Mouse (Mus musculus) thymus, adult 2 months (tissue): ENCODE results near the gene Insl3. TPM values are rescaled to one million over a fixed set of nuclear protein-coding genes. Genes with fewer than 3 reads are reported as not detected.

Experiments
- DNase-seq: peaks from one replicate; pipeline ENCODE4 v3.0.0; 2021
- H3K27ac ChIP-seq: fragments of 200-500 bp; 2 replicates; pipeline ENCODE4 v1.5.1; 2012; ENCODE audit warnings: low read length, control low read depth; ENCODE audit not compliant: control insufficient read depth, insufficient read depth
- H3K27me3 ChIP-seq: fragments of 200-500 bp; 2 replicates; pipeline ENCODE4 v1.6.1; 2012; ENCODE audit warnings: mild to moderate bottlenecking, low read length, moderate library complexity, mixed read lengths; ENCODE audit not compliant: control insufficient read depth, insufficient read depth
- H3K36me3 ChIP-seq: fragments of 200-500 bp; 2 replicates; pipeline ENCODE4 v1.6.1; 2012; ENCODE audit warnings: mild to moderate bottlenecking, low read length, moderate library complexity; ENCODE audit not compliant: control insufficient read depth, insufficient read depth
- H3K4me1 ChIP-seq: fragments of 200-500 bp; replicated peaks from 2 replicates; pipeline ENCODE4 v1.6.1; 2012; ENCODE audit warnings: low read length; ENCODE audit not compliant: control insufficient read depth, insufficient read depth
- H3K4me3 ChIP-seq: fragments of 200-500 bp; 2 replicates; pipeline ENCODE4 v1.5.1; 2012; ENCODE audit warnings: mild to moderate bottlenecking, low read length, control low read depth, moderate library complexity; ENCODE audit not compliant: control insufficient read depth, insufficient read depth
- CTCF ChIP-seq: fragments of 200-500 bp; IDR thresholded peaks from 2 replicates; pipeline ENCODE4 v1.5.1; 2012; ENCODE audit warnings: mild to moderate bottlenecking, control low read depth, low read length, moderate library complexity, borderline replicate concordance; ENCODE audit not compliant: control insufficient read depth, poor library complexity, insufficient read depth; ENCODE audit errors: extremely low read depth
- POLR2A ChIP-seq: fragments of 200-500 bp; IDR thresholded peaks from 2 replicates; pipeline ENCODE4 v1.6.1; 2012; ENCODE audit warnings: mild to moderate bottlenecking, low read length, control low read depth, moderate library complexity; ENCODE audit not compliant: control insufficient read depth, poor library complexity, insufficient read depth; ENCODE audit errors: extremely low read depth
- WGBS: fragments of 180-500 bp; shearing (Covaris S2); methylation state at CpG from one replicate; pipeline ENCODE4 v1.1.7; 2018; 5-methylcytosine and 5-hydroxymethylcytosine counted together
- polyA plus RNA-seq: library from polyadenylated mRNA; depleted of rRNA; stranded (reverse); fragments of >200 nt; gene quantifications from 2 replicates; pipeline ENCODE4 v1.2.3, GENCODE M21; 2012

Gene Insl3
- polyA plus RNA-seq, 1 experiment: 56.8 TPM

DNA sequence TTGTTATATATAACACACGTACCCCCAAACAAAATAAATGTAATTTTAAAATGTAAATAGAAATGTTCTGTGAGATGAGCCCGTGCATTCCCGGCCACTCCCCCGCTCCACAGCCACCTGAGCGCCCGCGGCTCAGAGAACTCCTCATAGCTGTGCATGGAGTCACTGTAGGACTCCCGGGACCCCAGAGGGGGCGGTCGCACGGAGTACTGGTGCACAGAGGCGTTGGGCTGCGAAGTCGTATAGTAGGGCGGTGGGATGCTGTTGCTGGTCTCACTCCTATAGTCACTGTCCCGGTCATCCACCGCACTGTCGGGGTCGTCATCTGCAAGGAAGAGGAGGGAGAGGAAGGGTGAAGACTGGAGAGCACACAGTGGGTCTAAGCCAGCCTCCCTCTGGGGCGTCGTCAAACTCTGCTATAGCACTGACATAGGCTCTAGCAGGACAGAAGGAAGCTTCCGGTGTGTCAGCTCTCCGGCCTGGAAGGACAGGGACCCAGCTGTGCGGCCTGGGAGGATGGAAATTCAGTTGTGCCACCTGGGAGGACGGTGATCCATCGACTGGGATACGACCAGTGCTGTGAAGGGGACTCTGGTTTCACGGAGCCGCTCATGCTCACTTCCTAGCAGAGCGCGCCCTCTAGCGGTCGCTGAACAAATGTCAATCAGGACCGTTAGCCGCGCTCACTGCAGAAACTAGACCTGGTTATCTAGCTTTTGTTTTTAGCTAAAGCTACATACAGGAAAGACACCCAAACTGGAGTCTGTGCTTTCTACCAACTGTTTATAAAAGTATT lies 28.5 kb upstream of the Insl3 start:
- no peak overlapping the region for H3K4me3 ChIP-seq
- 28% methylated on average over 36 of the region's 36 CpGs for WGBS
- H3K4me1 ChIP-seq: peaks cover 17% of the 10 kb centered on the region
- DNase-seq: peak; percentile 82
- no peak overlapping the region for H3K27ac ChIP-seq
- TF ChIP-seq CTCF (peak; percentile 89), POLR2A (no peak)
- no peaks in the 10 kb centered on the region for H3K36me3 ChIP-seq
- no peaks in the 10 kb centered on the region for H3K27me3 ChIP-seq

DNA sequence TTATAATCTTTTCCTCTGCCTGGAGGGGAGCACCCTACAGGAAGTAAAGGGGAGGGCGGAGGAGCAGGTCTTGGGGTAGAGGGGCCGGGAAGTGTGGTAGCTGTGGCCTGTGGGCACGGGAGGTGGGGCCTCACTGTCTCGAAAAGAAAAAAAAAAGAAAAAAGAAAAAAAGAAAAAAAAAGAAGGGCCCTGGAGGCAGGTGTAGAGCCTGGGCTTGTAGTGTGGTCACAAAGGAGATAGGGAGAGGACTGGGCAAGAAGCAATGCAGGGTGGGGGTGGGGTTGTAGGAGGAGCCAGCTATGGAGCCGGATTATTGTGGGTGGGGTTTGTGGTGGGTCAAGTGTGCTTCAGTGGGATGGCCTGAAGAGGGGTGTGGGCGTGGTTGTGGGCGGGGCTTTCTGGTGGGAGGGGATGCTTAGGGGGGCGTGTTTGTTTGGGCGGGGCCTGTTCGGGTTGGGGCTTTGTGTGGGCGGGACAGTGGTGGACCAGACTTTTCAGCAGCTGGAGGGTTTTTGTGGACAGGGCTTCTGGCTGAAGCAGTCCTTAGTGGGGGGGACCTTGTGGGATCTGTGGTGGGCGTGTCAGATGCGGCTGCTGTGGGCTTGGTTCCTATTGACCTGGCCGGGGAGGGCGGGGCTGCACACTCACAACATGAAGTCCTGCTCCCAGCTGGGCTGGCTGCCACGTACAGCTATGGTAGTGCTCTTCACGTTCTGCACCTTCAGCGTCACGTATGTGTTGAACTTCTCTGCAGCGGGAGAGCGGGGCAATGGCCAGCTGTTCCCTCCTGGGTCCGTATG lies 23.5 kb upstream of the Insl3 start:
- Histone ChIP-seq H3K4me3 (no peak overlapping the region), H3K4me1 (peaks cover 31% of the 10 kb centered on the region), H3K27me3 (no peaks in the 10 kb centered on the region), H3K27ac (no peak overlapping the region), H3K36me3 (no peaks in the 10 kb centered on the region)
- TF ChIP-seq CTCF: no peak
- TF ChIP-seq POLR2A: no peak
- 2% methylated on average over 22 of the region's 22 CpGs for whole genome bisulfite sequencing
- DNase-seq: peak; percentile 51

DNA sequence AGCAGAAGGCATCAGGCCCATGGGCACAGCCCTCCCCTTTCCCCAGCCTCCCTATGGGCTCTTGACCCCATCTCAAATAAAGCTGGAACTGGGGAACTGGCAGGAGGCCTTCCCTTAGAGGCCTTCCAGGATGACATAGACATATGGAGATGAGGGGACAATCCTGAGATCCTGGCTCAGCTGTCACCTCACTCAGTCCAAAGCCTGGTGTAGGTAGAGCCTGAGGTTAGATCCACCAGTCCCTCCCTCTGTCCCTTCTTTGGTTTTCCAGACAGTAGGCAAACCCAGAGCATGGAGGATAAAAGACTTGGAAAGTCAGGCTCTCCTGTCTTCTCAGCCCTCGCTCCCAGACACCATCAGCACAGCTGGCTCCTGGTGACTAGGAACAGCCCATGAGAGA lies 22.2 kb upstream of the Insl3 start:
- TF ChIP-seq CTCF (no peak), POLR2A (no peak)
- H3K4me1 ChIP-seq: peaks cover 38% of the 10 kb centered on the region
- no peak for DNase-seq
- no peaks in the 10 kb centered on the region for H3K36me3 ChIP-seq
- no peaks in the 10 kb centered on the region; the same call in 1 of the 2 replicates for H3K27me3 ChIP-seq
- 88% methylated on average over 1 of the region's 1 CpGs for WGBS
- H3K4me3 ChIP-seq: no peak overlapping the region
- H3K27ac ChIP-seq: no peak overlapping the region

DNA sequence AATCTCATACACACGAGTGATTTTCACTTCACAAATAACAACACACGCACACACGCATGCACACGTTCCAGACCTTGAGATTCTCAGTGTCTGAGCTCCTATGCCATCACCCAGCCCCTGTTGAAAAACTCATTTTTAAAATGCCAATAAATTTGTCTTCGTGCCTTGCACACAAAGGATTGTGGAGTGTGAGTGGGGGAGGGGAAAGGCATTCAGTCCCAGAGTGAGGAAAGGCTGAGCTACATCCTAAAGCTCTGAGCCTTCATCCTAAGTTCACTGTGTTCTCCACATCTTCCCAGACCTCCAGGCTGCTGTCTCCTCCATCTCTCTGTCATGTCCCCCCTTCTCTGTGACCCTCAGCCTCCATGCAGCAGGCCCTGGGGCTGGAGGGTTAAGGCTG lies 21.8 kb upstream of the Insl3 start:
- TF ChIP-seq CTCF (no peak), POLR2A (no peak)
- DNase-seq: no peak
- 89% methylated on average over 5 of the region's 5 CpGs for WGBS
- peaks cover 38% of the 10 kb centered on the region for H3K4me1 ChIP-seq
- H3K27ac ChIP-seq: no peak overlapping the region
- no peaks in the 10 kb centered on the region; the same call in 1 of the 2 replicates for H3K27me3 ChIP-seq
- no peaks in the 10 kb centered on the region for H3K36me3 ChIP-seq
- H3K4me3 ChIP-seq: no peak overlapping the region

DNA sequence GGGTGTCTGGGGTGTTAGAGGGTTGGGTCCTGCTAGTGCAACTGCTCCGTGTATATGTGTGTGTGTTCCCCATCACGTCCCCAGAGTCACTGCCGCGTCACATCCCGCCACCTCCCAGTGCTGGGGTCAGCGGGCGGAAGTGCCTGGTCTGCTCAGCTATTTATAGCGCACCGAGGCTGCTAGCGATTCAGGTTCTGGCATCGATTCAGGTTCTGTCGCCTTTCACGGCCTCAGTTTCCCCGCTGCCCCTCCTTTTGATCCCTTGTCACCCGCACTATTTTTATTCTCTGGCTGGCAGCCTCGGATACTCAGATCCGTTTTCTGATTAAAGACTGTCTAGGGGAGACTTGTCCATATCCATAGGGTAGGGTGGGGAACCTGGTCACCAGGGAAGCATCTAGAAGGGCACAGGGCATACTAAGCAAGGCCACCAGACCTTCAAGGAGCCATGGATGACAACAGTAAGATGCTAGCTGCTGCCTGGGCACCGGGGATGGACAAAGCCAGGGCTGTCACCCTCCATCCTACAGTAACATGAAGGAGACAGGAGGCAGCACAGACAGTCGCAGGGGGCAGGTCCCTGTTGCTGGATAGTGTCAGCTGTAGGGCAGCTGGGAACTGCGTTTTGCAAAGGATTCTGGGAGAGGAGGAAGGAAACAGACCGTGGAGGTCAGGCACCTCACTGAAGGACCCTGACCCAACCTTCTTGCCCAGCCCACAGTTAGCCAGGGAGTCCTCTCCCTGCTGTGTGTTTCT lies 20.6 kb upstream of the Insl3 start:
- Histone ChIP-seq H3K27ac (no peak overlapping the region), H3K4me1 (peaks cover 38% of the 10 kb centered on the region), H3K27me3 (no peaks in the 10 kb centered on the region; the same call in 1 of the 2 replicates), H3K36me3 (no peaks in the 10 kb centered on the region), H3K4me3 (no peak overlapping the region)
- peak; percentile 36 for DNase-seq
- 3% methylated on average over 21 of the region's 21 CpGs for WGBS
- TF ChIP-seq CTCF: no peak
- TF ChIP-seq POLR2A: no peak

DNA sequence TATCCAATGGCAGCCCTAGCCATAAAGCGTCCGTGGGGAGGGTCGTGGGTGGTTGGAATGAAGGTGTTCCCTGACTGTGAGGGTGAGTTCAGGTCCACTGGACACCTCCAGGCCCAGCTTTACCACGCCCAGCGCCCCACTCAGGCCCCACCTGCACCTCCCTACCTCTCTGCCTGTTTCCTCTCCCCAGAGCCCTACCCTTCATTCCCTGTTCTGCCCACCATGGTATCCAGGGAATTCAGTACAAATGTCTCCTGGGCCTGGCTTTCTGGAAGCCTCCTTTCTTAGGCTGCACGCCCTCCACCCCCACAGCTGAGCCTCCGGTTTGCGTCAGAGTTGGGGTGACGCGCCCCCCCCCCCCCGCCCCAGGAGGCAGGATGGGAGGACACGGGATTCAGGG lies 18.8 kb upstream of the Insl3 start:
- WGBS: 45% methylated on average over 10 of the region's 12 CpGs
- TF ChIP-seq CTCF: no peak
- TF ChIP-seq POLR2A: no peak
- H3K4me1 ChIP-seq: peaks cover 36% of the 10 kb centered on the region
- no peak overlapping the region for H3K4me3 ChIP-seq
- H3K36me3 ChIP-seq: no peaks in the 10 kb centered on the region
- no peak overlapping the region for H3K27ac ChIP-seq
- H3K27me3 ChIP-seq: no peaks in the 10 kb centered on the region; the same call in 1 of the 2 replicates
- no peak for DNase-seq
